Mouse (Mus musculus): ENCODE results near the gene Csk.

GRCm38 (mm10) chr9:57681411-57681810 lies 28.0 kb upstream of the Csk start:
- TF ChIP-seq POLR2A (IDR thresholded peaks at IDR 0.05; ENCODE audit: low read depth, low read length) (no peak), CTCF (conservative IDR thresholded peaks at IDR 0.05; ENCODE audit: insufficient read depth, insufficient read length, low read depth, low read length) (no peak)

Measured in kidney, adult 2 months (tissue).